In the genomic region with DNA sequence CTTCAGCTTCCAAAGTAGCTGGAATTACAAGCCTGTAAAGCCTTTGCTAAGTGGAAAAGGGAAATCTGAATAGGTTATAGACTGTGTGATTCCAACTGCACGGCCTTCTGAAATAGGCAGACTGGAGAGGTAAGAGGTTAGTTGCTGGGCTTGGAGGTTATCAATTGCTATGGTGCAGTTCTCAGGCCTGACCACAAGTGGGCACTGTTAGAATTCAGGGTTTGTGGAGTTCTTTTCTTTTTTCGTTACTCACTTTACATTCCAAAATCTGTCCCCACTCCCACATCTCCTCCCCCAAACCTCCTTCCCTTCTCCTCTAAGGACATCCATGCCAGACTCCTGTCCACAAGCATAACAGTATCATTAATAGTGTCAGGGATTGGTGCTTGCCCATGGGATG, we compare ENCODE assay signal across 8 mouse cellular contexts. TPM values are rescaled to one million over a fixed set of nuclear protein-coding genes. Genes with fewer than 3 reads are reported as not detected.
DNase-seq lines count a peak whose midpoint lies in the region; ATAC-seq lines count a peak whose summit lies in the region.

No protein-coding gene starts in this region.

- ATAC-seq in erythroblast, adult 5-6 weeks (replicated peaks; ENCODE audit: low FRiP score, poor library complexity, severe bottlenecking): peak; percentile 84

- intact Hi-C loops in left cerebral cortex, postnatal 4 days (cut with DNase I): no loop called here

- DNase-seq in cerebellum, postnatal 14 days: peak; percentile 44 to 64
- DNase-seq in cerebellum, adult 9-10 months: no peak
- DNase-seq in left cerebral cortex, postnatal 4 days: peak; percentile 24
- no peak for DNase-seq in left cerebral cortex, adult 9 months (ENCODE audit: low spot score in 2 of 2)
- DNase-seq in MN1 (ENCODE audit: low spot score): peak; percentile 44
- DNase-seq in lung, postnatal 14 days: peak; percentile 52
- peak; percentile 54 for DNase-seq in thymus, postnatal 14 days

RNA-seq across cellular contexts. Expression of a gene that starts 8.0 kb away (rescaled TPM):
- total RNA-seq in left cerebral cortex, postnatal 4 days (2021): 1,000 to 10,000 TPM; 1,074 to 1,076 TPM
- 36.8 and 50.1 TPM in 2 replicates for total RNA-seq in erythroblast, adult 5-6 weeks (2015; ENCODE audit: low replicate concordance)
- 7.5 and 11.2 TPM in 2 replicates for total RNA-seq in erythroblast, adult 5-6 weeks (2017; ENCODE audit: low replicate concordance)

RNA-seq across cellular contexts. Expression of a gene that starts 31.6 kb away (rescaled TPM):
- 100 to 1,000 TPM; 110 to 112 TPM for total RNA-seq in left cerebral cortex, postnatal 4 days (2021)
- 14.6 and 17.3 TPM in 2 replicates for total RNA-seq in erythroblast, adult 5-6 weeks (2015; ENCODE audit: low replicate concordance)
- total RNA-seq in erythroblast, adult 5-6 weeks (2017; ENCODE audit: low replicate concordance): 60.2 and 75.8 TPM in 2 replicates

RNA-seq across cellular contexts. Expression of a gene that starts 31.8 kb away (rescaled TPM):
- not detected for total RNA-seq in left cerebral cortex, postnatal 4 days (2021)
- not detected in 2 replicates for total RNA-seq in erythroblast, adult 5-6 weeks (2015; ENCODE audit: low replicate concordance)
- total RNA-seq in erythroblast, adult 5-6 weeks (2017; ENCODE audit: low replicate concordance): not detected in 2 replicates

RNA-seq across cellular contexts. Expression of a gene that starts 34.5 kb away (rescaled TPM):
- not detected for total RNA-seq in left cerebral cortex, postnatal 4 days (2021)
- not detected in 2 replicates for total RNA-seq in erythroblast, adult 5-6 weeks (2015; ENCODE audit: low replicate concordance)
- not detected in 2 replicates for total RNA-seq in erythroblast, adult 5-6 weeks (2017; ENCODE audit: low replicate concordance)

RNA-seq across cellular contexts. Expression of a gene that starts 53.1 kb away (rescaled TPM):
- total RNA-seq in left cerebral cortex, postnatal 4 days (2021): 1 to 10 TPM; 6.2 to 6.7 TPM
- total RNA-seq in erythroblast, adult 5-6 weeks (2015; ENCODE audit: low replicate concordance): 0.21 and 0.58 TPM in 2 replicates
- 0.09 and 0.14 TPM in 2 replicates for total RNA-seq in erythroblast, adult 5-6 weeks (2017; ENCODE audit: low replicate concordance)

Comparison
In these comparisons a context has a peak if more than half of its experiments do, and no peak if none do; other contexts are left out.
1. DNase-seq: peak in cerebellum, postnatal 14 days (2 of 2), left cerebral cortex, postnatal 4 days (single experiment), MN1 (single experiment), lung, postnatal 14 days (single experiment) and thymus, postnatal 14 days (single experiment); none in cerebellum, adult 9-10 months (single experiment) and left cerebral cortex, adult 9 months (0 of 2).
2. RNA of a gene that starts 8.0 kb away (total RNA-seq): 1,074 to 1,076 TPM in left cerebral cortex, postnatal 4 days; 7.5 to 50.1 TPM in erythroblast, adult 5-6 weeks; every median in the first group is over 10 times any median in the second.